Mouse (Mus musculus): ENCODE data around the gene Tex45. TPM values are rescaled to one million over a fixed set of nuclear protein-coding genes. Genes with fewer than 3 reads are reported as not detected.

The Tex45 gene
- polyA plus RNA-seq, 1 experiment: 0.04 TPM

GRCm38 (mm10) chr8:3507979-3508754 is 37.5 kb downstream of the Tex45 start:
- no peak for TF ChIP-seq GATA1 (IDR thresholded peaks at IDR 0.05; ENCODE audit: low read length)

GRCm38 (mm10) chr8:3514681-3515247 is 44.1 kb downstream of the Tex45 start:
- TF ChIP-seq GATA1 (IDR thresholded peaks at IDR 0.05; ENCODE audit: low read length): no peak

GRCm38 (mm10) chr8:3515260-3515671 is 44.6 kb downstream of the Tex45 start, which contains the start of gene Pnpla6:
TSS of gene Pnpla6 (plus strand) at chr8:3515384.
- no peak for TF ChIP-seq GATA1 (IDR thresholded peaks at IDR 0.05; ENCODE audit: low read length)

GRCm38 (mm10) chr8:3515771-3516417 is 45.2 kb downstream of the Tex45 start:
- TF ChIP-seq GATA1 (IDR thresholded peaks at IDR 0.05; ENCODE audit: low read length): no peak

GRCm38 (mm10) chr8:3516450-3517116 is 45.9 kb downstream of the Tex45 start:
- no peak for TF ChIP-seq GATA1 (IDR thresholded peaks at IDR 0.05; ENCODE audit: low read length)

GRCm38 (mm10) chr8:3517117-3517495 is 46.4 kb downstream of the Tex45 start:
- no peak for TF ChIP-seq GATA1 (IDR thresholded peaks at IDR 0.05; ENCODE audit: low read length)

- TF ChIP-seq GATA1 (IDR thresholded peaks at IDR 0.05; ENCODE audit: low read length): no peak
Observed at GRCm38 (mm10) chr8:3522007-3522697, 51.5 kb downstream of the Tex45 start.

GRCm38 (mm10) chr8:3530816-3531215 is 60.2 kb downstream of the Tex45 start:
- TF ChIP-seq GATA1 (IDR thresholded peaks at IDR 0.05; ENCODE audit: low read length): no peak

- no peak for TF ChIP-seq GATA1 (IDR thresholded peaks at IDR 0.05; ENCODE audit: low read length)
Observed at GRCm38 (mm10) chr8:3531936-3532335, 61.3 kb downstream of the Tex45 start.

- no peak for TF ChIP-seq GATA1 (IDR thresholded peaks at IDR 0.05; ENCODE audit: low read length)
Observed at GRCm38 (mm10) chr8:3536053-3536841, 65.6 kb downstream of the Tex45 start.

Other genes starting within 250 kb of the Tex45 start
- gene Insr, start 191.2 kb upstream of the Tex45 start, polyA plus RNA-seq (2012): not detected in 2 replicates
- gene A430078G23Rik, start 117.4 kb upstream of the Tex45 start, polyA plus RNA-seq (2012): not detected in 2 replicates
- 24.9 and 32.4 TPM in 2 replicates for gene Arhgef18, start 77.9 kb upstream of the Tex45 start, polyA plus RNA-seq (2012)
- gene Pex11g, start 3.2 kb upstream of the Tex45 start, polyA plus RNA-seq (2012): 0.45 and 0.79 TPM in 2 replicates
- 14.9 and 16.7 TPM in 2 replicates for gene Zfp358, start 22.3 kb downstream of the Tex45 start, polyA plus RNA-seq (2012)
- gene Mcoln1, start 29.6 kb downstream of the Tex45 start, polyA plus RNA-seq (2012): 106 and 187 TPM in 2 replicates
- gene Pnpla6, start 44.5 kb downstream of the Tex45 start, polyA plus RNA-seq (2012): 23.2 and 24.6 TPM in 2 replicates
- gene C330021F23Rik, start 97.1 kb downstream of the Tex45 start, polyA plus RNA-seq (2012): not detected in 2 replicates
- gene Camsap3, start 116.4 kb downstream of the Tex45 start, polyA plus RNA-seq (2012): not detected in 2 replicates
- 38.8 and 51.5 TPM in 2 replicates for gene Xab2, start 150.5 kb downstream of the Tex45 start, polyA plus RNA-seq (2012)
- gene Pet100, start 150.7 kb downstream of the Tex45 start, polyA plus RNA-seq (2012): 50.5 and 55.8 TPM in 2 replicates
- not detected in 2 replicates for gene Pcp2, start 154.7 kb downstream of the Tex45 start, polyA plus RNA-seq (2012)
- 250 and 417 TPM in 2 replicates for gene Stxbp2, start 160.1 kb downstream of the Tex45 start, polyA plus RNA-seq (2012)
- not detected in 2 replicates for gene Retn, start 184.9 kb downstream of the Tex45 start, polyA plus RNA-seq (2012)
- not detected in 2 replicates for gene Mcemp1, start 194.9 kb downstream of the Tex45 start, polyA plus RNA-seq (2012)
- gene Fcor, start 201.5 kb downstream of the Tex45 start, polyA plus RNA-seq (2012): not detected in 2 replicates
- gene Trappc5, start 205.4 kb downstream of the Tex45 start, polyA plus RNA-seq (2012): 22.4 and 25.8 TPM in 2 replicates
- not detected in 2 replicates for gene Fcer2a, start 223.3 kb downstream of the Tex45 start, polyA plus RNA-seq (2012)
- not detected in 2 replicates for gene Clec4g, start 249.8 kb downstream of the Tex45 start, polyA plus RNA-seq (2012)

Data from G1E-ER4 (cell line).